Mouse (Mus musculus) small intestine, adult 2 months (tissue): ENCODE measurements around the gene Ugt1a8. TPM values are rescaled to one million over a fixed set of nuclear protein-coding genes. Genes with fewer than 3 reads are reported as not detected.
"Not testable (repeated sequence)": the region's sequence is repeated elsewhere in the genome, so short reads cannot be mapped to it uniquely, and the experiment has no call there.

Experiments used
- H3K27ac ChIP-seq: fragments of 200-500 bp; 2 replicates; pipeline ENCODE4 v1.5.1; 2012; ENCODE audit warnings: low read depth, low read length, control low read depth, inconsistent platforms; ENCODE audit not compliant: insufficient read depth
- H3K27me3 ChIP-seq: fragments of 200-500 bp; 2 replicates; pipeline ENCODE4 v1.6.1; 2012; ENCODE audit warnings: mild to moderate bottlenecking, moderate library complexity, low read length, inconsistent platforms; ENCODE audit not compliant: control insufficient read depth, insufficient read depth
- H3K36me3 ChIP-seq: fragments of 200-500 bp; 2 replicates; pipeline ENCODE4 v1.6.1; 2012; ENCODE audit warnings: mild to moderate bottlenecking, low read length, control low read depth, inconsistent platforms; ENCODE audit not compliant: control insufficient read depth, insufficient read depth
- H3K4me1 ChIP-seq: fragments of 200-500 bp; 2 replicates; pipeline ENCODE4 v1.6.1; 2012; ENCODE audit warnings: low read length, inconsistent platforms, mixed read lengths; ENCODE audit not compliant: control insufficient read depth, insufficient read depth, insufficient read length
- H3K4me3 ChIP-seq: fragments of 200-500 bp; 2 replicates; pipeline ENCODE4 v1.5.1; 2012; ENCODE audit warnings: low read depth, mild to moderate bottlenecking, control low read depth, inconsistent platforms, low read length, moderate library complexity
- CTCF ChIP-seq: fragments of 200-500 bp; IDR thresholded peaks from 2 replicates; pipeline ENCODE4 v1.5.1; 2012; ENCODE audit warnings: low read depth, mild to moderate bottlenecking, control low read depth, inconsistent platforms, low read length, moderate library complexity, mixed read lengths; ENCODE audit not compliant: insufficient replicate concordance, insufficient read length; ENCODE audit errors: extremely low read depth
- POLR2A ChIP-seq: fragments of 200-500 bp; IDR thresholded peaks from 2 replicates; pipeline ENCODE4 v1.6.1; 2012; ENCODE audit warnings: low read depth, mild to moderate bottlenecking, control low read depth, inconsistent platforms, low read length, moderate library complexity
- WGBS: fragments of 180-500 bp; shearing (Covaris S2); methylation state at CpG from one replicate; pipeline ENCODE4 v1.1.7; 2018; 5-methylcytosine and 5-hydroxymethylcytosine counted together
- polyA plus RNA-seq: library from polyadenylated mRNA; depleted of rRNA; stranded (reverse); fragments of >200 nt; gene quantifications from 2 replicates; pipeline ENCODE4 v1.2.3, GENCODE M21; 2012

Gene Ugt1a8
- polyA plus RNA-seq, 1 experiment, result not detected

GRCm38 (mm10) chr1:88074471-88074870 lies 13.1 kb upstream of the Ugt1a8 start:
- H3K36me3 ChIP-seq, result no peaks in the 10 kb centered on the region
- peaks cover 3% of the 10 kb centered on the region; the same call in 1 of the 2 replicates for H3K4me1 ChIP-seq
- H3K4me3 ChIP-seq, result no peak overlapping the region
- H3K27me3 ChIP-seq, result no peaks in the 10 kb centered on the region
- WGBS, result 84% methylated on average over 2 of the region's 2 CpGs
- no peak overlapping the region for H3K27ac ChIP-seq
- TF ChIP-seq POLR2A (no peak), CTCF (no peak)

- Histone ChIP-seq H3K27ac (no peak overlapping the region), H3K27me3 (no peaks in the 10 kb centered on the region), H3K36me3 (no peaks in the 10 kb centered on the region), H3K4me3 (no peak overlapping the region), H3K4me1 (no peaks in the 10 kb centered on the region)
- no peak for TF ChIP-seq CTCF
- no peak for TF ChIP-seq POLR2A
- 87% methylated on average over 1 of the region's 1 CpGs for WGBS
Measured at GRCm38 (mm10) chr1:88077128-88077527, 10.5 kb upstream of the Ugt1a8 start.

- no peaks in the 10 kb centered on the region for H3K27me3 ChIP-seq
- H3K4me3 ChIP-seq, result no peak overlapping the region
- 76% methylated on average over 1 of the region's 1 CpGs for WGBS
- TF ChIP-seq CTCF (no peak), POLR2A (no peak)
- no peak overlapping the region for H3K27ac ChIP-seq
- no peaks in the 10 kb centered on the region for H3K36me3 ChIP-seq
- H3K4me1 ChIP-seq, result peaks cover 7% of the 10 kb centered on the region; the same call in 1 of the 2 replicates
Measured at GRCm38 (mm10) chr1:88081670-88082069, 5.9 kb upstream of the Ugt1a8 start.

GRCm38 (mm10) chr1:88086125-88086524 lies 1.5 kb upstream of the Ugt1a8 start:
- TF ChIP-seq CTCF (no peak), POLR2A (no peak)
- Histone ChIP-seq H3K27ac (peak overlapping the region; percentile 46; the same call in 1 of the 2 replicates), H3K4me3 (no peak overlapping the region), H3K27me3 (no peaks in the 10 kb centered on the region), H3K36me3 (no peaks in the 10 kb centered on the region), H3K4me1 (peaks cover 11% of the 10 kb centered on the region; the same call in 1 of the 2 replicates)
- 32% methylated on average over 1 of the region's 1 CpGs for WGBS

GRCm38 (mm10) chr1:88092341-88092740 lies 4.7 kb downstream of the Ugt1a8 start:
- H3K4me3 ChIP-seq, result no peak overlapping the region
- H3K27ac ChIP-seq, result no peak overlapping the region
- TF ChIP-seq CTCF (no peak), POLR2A (no peak)
- no peaks in the 10 kb centered on the region for H3K36me3 ChIP-seq
- peaks cover 2% of the 10 kb centered on the region; the same call in 1 of the 2 replicates for H3K4me1 ChIP-seq
- no peaks in the 10 kb centered on the region for H3K27me3 ChIP-seq

- 28% methylated on average over 3 of the region's 3 CpGs for WGBS
- H3K27ac ChIP-seq, result peak overlapping the region; percentile 79
- not testable (repeated sequence) for H3K27me3 ChIP-seq, H3K36me3 ChIP-seq, H3K4me1 ChIP-seq
- H3K4me3 ChIP-seq, result peak overlapping the region; percentile 18; the same call in 1 of the 2 replicates
- TF ChIP-seq CTCF, result peak; percentile 20; the same call in 1 of the 2 replicates
Measured at GRCm38 (mm10) chr1:88094270-88094676, 6.7 kb downstream of the Ugt1a8 start.

GRCm38 (mm10) chr1:88094941-88095492 lies 7.4 kb downstream of the Ugt1a8 start, which contains the start of gene Ugt1a7c:
Ugt1a7c (plus strand) TSS chr1:88095062.
- 8% methylated on average over 10 of the region's 10 CpGs for WGBS
- H3K4me1 ChIP-seq, result no peaks in the 10 kb centered on the region
- no peaks in the 10 kb centered on the region for H3K27me3 ChIP-seq
- no peaks in the 10 kb centered on the region for H3K36me3 ChIP-seq
- TF ChIP-seq POLR2A, result peak; percentile 52; the same call in 1 of the 2 replicates
- TF ChIP-seq CTCF, result no peak
- H3K4me3 ChIP-seq, result peak within 1 kb of the TSS; percentile 63
- H3K27ac ChIP-seq, result peak within 1 kb of the TSS; percentile 79

GRCm38 (mm10) chr1:88098546-88098945 lies 10.9 kb downstream of the Ugt1a8 start:
- H3K36me3 ChIP-seq, H3K4me3 ChIP-seq, H3K27ac ChIP-seq, H3K27me3 ChIP-seq, H3K4me1 ChIP-seq: not testable (repeated sequence)
- WGBS, result 24% methylated on average over 3 of the region's 3 CpGs

- H3K36me3 ChIP-seq, H3K27me3 ChIP-seq, H3K4me3 ChIP-seq, H3K27ac ChIP-seq: not testable (repeated sequence)
- peaks cover 11% of the 10 kb centered on the region; the same call in 1 of the 2 replicates for H3K4me1 ChIP-seq
- whole genome bisulfite sequencing, result 88% methylated on average over 2 of the region's 2 CpGs
Measured at GRCm38 (mm10) chr1:88099691-88100090, 12.1 kb downstream of the Ugt1a8 start.

- H3K4me1 ChIP-seq, result peaks cover 18% of the 10 kb centered on the region; the same call in 1 of the 2 replicates
- 43% methylated on average over 3 of the region's 3 CpGs for WGBS
- H3K36me3 ChIP-seq, H3K27me3 ChIP-seq, H3K27ac ChIP-seq, H3K4me3 ChIP-seq: not testable (repeated sequence)
Measured at GRCm38 (mm10) chr1:88103019-88103418, 15.4 kb downstream of the Ugt1a8 start, which contains the start of gene Ugt1a6b. Ugt1a6b (plus strand) TSS chr1:88103252.
